Mouse (Mus musculus): ENCODE measurements around the gene Grhl1.
"Not testable (repeated sequence)": the region's sequence is repeated elsewhere in the genome, so short reads cannot be mapped to it uniquely, and the experiment has no call there.

GRCm38 (mm10) chr12:24525065-24525464, 47.0 kb upstream of the Grhl1 start:
- TF ChIP-seq CTCF (IDR thresholded peaks at IDR 0.05; ENCODE audit: extremely low read depth, insufficient read length, insufficient replicate concordance, low read depth, low read length); POLR2A (IDR thresholded peaks at IDR 0.05; ENCODE audit: low read depth, low read length): not testable (repeated sequence)

Measured in small intestine, adult 2 months (tissue).